Comparison of ENCODE assay signal across 23 mouse cellular contexts in genomic region chr14:78384370-78384769, GRCm38 (mm10).
A peak's percentile ranks its signal among the peaks of the same experiment; 100 is the strongest.
DNase-seq lines count a peak whose midpoint lies in the region; ATAC-seq and TF ChIP-seq lines count a peak whose summit lies in the region.
"Had no signal": no experiment of that assay in that cellular context is flagged by ENCODE, and none has a peak within 500 bp of the region (broad histone marks: within the 10 kb centered on the region; RNA-seq: fewer than 3 reads in every experiment).

No protein-coding gene starts in this region.

- no peak overlapping the region for H3K9ac ChIP-seq in intestine, embryonic 15.5 days
- H3K9ac ChIP-seq: embryonic facial prominence, embryonic 15.5 days; forebrain, embryonic 13.5 days; forebrain, postnatal 0 days; heart, embryonic 15.5 days; hindbrain, embryonic 14.5 days had no signal

- H3ac ChIP-seq in myocyte (ENCODE audit: control insufficient read depth, insufficient read length) = no peak overlapping the region

- no peak overlapping the region for H3K27ac ChIP-seq in intestine, embryonic 15.5 days
- H3K27ac ChIP-seq: forebrain, embryonic 13.5 days; hindbrain, embryonic 10.5 days; hindbrain, embryonic 14.5 days had no signal

- TF ChIP-seq POLR2A in myocyte (IDR thresholded peaks at IDR 0.05; ENCODE audit: insufficient read length, low read depth) = no peak

- no peak overlapping the region for H3K4me2 ChIP-seq in myocyte (ENCODE audit: low read depth)
- H3K4me2 ChIP-seq in intestine, embryonic 15.5 days (replicated peaks) = no peak overlapping the region
- H3K4me2 ChIP-seq: embryonic facial prominence, embryonic 15.5 days; forebrain, embryonic 13.5 days; heart, embryonic 11.5 days; heart, embryonic 15.5 days; hindbrain, embryonic 14.5 days had no signal

- H3K36me3 ChIP-seq in myocyte (ENCODE audit: control insufficient read depth, insufficient read depth) = no peaks in the 10 kb centered on the region
- no peaks in the 10 kb centered on the region for H3K36me3 ChIP-seq in intestine, embryonic 15.5 days
- H3K36me3 ChIP-seq: embryonic facial prominence, embryonic 15.5 days; heart, embryonic 15.5 days; hindbrain, embryonic 10.5 days had no signal

- no peaks in the 10 kb centered on the region for H3K27me3 ChIP-seq in myocyte (ENCODE audit: control insufficient read depth, insufficient read depth, insufficient read length)
- no peaks in the 10 kb centered on the region for H3K27me3 ChIP-seq in intestine, embryonic 15.5 days (replicated peaks)
- H3K27me3 ChIP-seq: embryonic facial prominence, embryonic 15.5 days; forebrain, embryonic 13.5 days; heart, embryonic 15.5 days; Patski had no signal

- H3K4me3 ChIP-seq in myocyte = no peak overlapping the region
- H3K4me3 ChIP-seq in intestine, embryonic 15.5 days (replicated peaks) = no peak overlapping the region
- H3K4me3 ChIP-seq: embryonic facial prominence, embryonic 15.5 days; forebrain, embryonic 13.5 days; heart, adult 2 months; heart, embryonic 15.5 days; hindbrain, embryonic 10.5 days had no signal

- ATAC-seq in monocyte, adult 5-6 weeks (replicated peaks; ENCODE audit: insufficient number of reproducible peaks, low FRiP score, low TSS enrichment, poor library complexity, severe bottlenecking) = no peak
- no peak for ATAC-seq in intestine, embryonic 15.5 days
- ATAC-seq: forebrain, embryonic 13.5 days; intestine, postnatal 0 days had no signal

- no peaks in the 10 kb centered on the region for H3K79me2 ChIP-seq in myocyte (ENCODE audit: control insufficient read depth, insufficient read depth)

- H3K4me1 ChIP-seq in intestine, embryonic 15.5 days (replicated peaks) = no peaks in the 10 kb centered on the region
- H3K4me1 ChIP-seq: hindbrain, embryonic 10.5 days had no signal

- peak; percentile 12 for DNase-seq in 416B (ENCODE audit: low read depth)
- peak; percentile 47 for DNase-seq in CD4-positive, CD25-positive, alpha-beta regulatory T cell, adult 2 months (ENCODE audit: low read depth, low spot score)
- peak; percentile 57 for DNase-seq in T-cell, adult 2 months (ENCODE audit: low spot score)
- no peak for DNase-seq in right cerebral cortex, adult 2 months (ENCODE audit: low spot score in 2 of 2)
- DNase-seq: adrenal gland, adult 8-10 months; adrenal gland, postnatal 36 days; B cell, adult 2 months; cerebellum, adult 2 months; cerebellum, postnatal 10 days; forebrain, postnatal 0 days; gastrocnemius, postnatal 14 days; heart, adult 2 months had no signal

- no peaks in the 10 kb centered on the region for H3K9me3 ChIP-seq in intestine, embryonic 15.5 days
- H3K9me3 ChIP-seq: embryonic facial prominence, embryonic 15.5 days; forebrain, embryonic 13.5 days; heart, embryonic 15.5 days; hindbrain, embryonic 10.5 days had no signal

- 75% methylated on average over 1 of the region's 1 CpGs for WGBS in intestine, embryonic 15.5 days

TF ChIP-seq in myocyte, 11 proteins besides CTCF, POLR2A, EP300 and RAD21:
- TF ChIP-seq E2F4 (IDR thresholded peaks at IDR 0.05; ENCODE audit: insufficient read depth) (no peak), USF1 (IDR thresholded peaks at IDR 0.05; ENCODE audit: low read depth) (no peak), CEBPB (IDR thresholded peaks at IDR 0.05; ENCODE audit: insufficient read depth, poor library complexity, severe bottlenecking) (0 out of 2 replicates have a peak, but pooled peaks have one; percentile 25), MYOD1 (IDR thresholded peaks at IDR 0.05; ENCODE audit: control insufficient read depth in 1 of 3, insufficient read length in 2 of 3, low read depth in 2 of 3) (peak in 2 of 3 experiments; percentile 3 to 27), MYOG (IDR thresholded peaks at IDR 0.05; ENCODE audit: control insufficient read depth in 1 of 3, insufficient read depth in 1 of 3, insufficient read length in 2 of 3, low read depth in 2 of 3) (no peak)
TF ChIP-seq in myocyte: peak in this region for 2.

Comparison
In these comparisons a context has a peak if more than half of its experiments do, and no peak if none do; other contexts are left out.
1. DNase-seq: peak in 416B (single experiment), CD4-positive, CD25-positive, alpha-beta regulatory T cell, adult 2 months (single experiment) and T-cell, adult 2 months (single experiment); none in right cerebral cortex, adult 2 months (0 of 2).